Mouse (Mus musculus) hindbrain, embryonic 16.5 days (tissue): ENCODE data around the gene Dis3l2. TPM values are rescaled to one million over a fixed set of nuclear protein-coding genes. Genes with fewer than 3 reads are reported as not detected.

Experiments used
- ATAC-seq: fragments of 200-750 bp; cut with Nextera tagmentation; 2 replicates; pipeline ENCODE4 v1.8.0; 2017; ENCODE audit warnings: moderate TSS enrichment, moderate library complexity
- H3K27ac ChIP-seq: fragments of 300-500 bp; sonication (generic); 2 replicates; pipeline ENCODE4 v1.5.1; 2014; ENCODE audit warnings: low read depth, mild to moderate bottlenecking, control low read depth, low read length, moderate library complexity
- H3K27me3 ChIP-seq: fragments of 300-500 bp; sonication (generic); replicated peaks from 2 replicates; pipeline ENCODE4 v1.6.1; 2014; ENCODE audit warnings: low read length; ENCODE audit not compliant: control insufficient read depth, insufficient read depth
- H3K36me3 ChIP-seq: fragments of 300-500 bp; sonication (generic); 2 replicates; pipeline ENCODE4 v1.6.1; 2014; ENCODE audit warnings: mild to moderate bottlenecking, low read length, moderate library complexity, mixed read lengths; ENCODE audit not compliant: control insufficient read depth, insufficient read depth
- H3K4me1 ChIP-seq: fragments of 300-500 bp; sonication (generic); 2 replicates; pipeline ENCODE4 v1.6.1; 2014; ENCODE audit warnings: low read depth, low read length; ENCODE audit not compliant: control insufficient read depth, insufficient read depth
- H3K4me2 ChIP-seq: fragments of 300-500 bp; sonication (generic); 2 replicates; pipeline ENCODE4 v1.6.1; 2014; ENCODE audit warnings: mild to moderate bottlenecking, low read length, control low read depth, moderate library complexity
- H3K4me3 ChIP-seq: fragments of 300-500 bp; sonication (generic); 2 replicates; pipeline ENCODE4 v1.5.1; 2014; ENCODE audit warnings: mild to moderate bottlenecking, low read length, control low read depth, moderate library complexity
- H3K9ac ChIP-seq: fragments of 300-500 bp; sonication (generic); 2 replicates; pipeline ENCODE4 v1.6.1; 2014; ENCODE audit warnings: low read depth, mild to moderate bottlenecking, control low read depth, low read length, moderate library complexity
- H3K9me3 ChIP-seq: fragments of 300-500 bp; sonication (generic); 2 replicates; pipeline ENCODE4 v1.6.1; 2014; ENCODE audit warnings: mild to moderate bottlenecking, low read length, moderate library complexity; ENCODE audit not compliant: control insufficient read depth
- WGBS: fragments of 180-500 bp; shearing (Covaris S2); extraction: QIAGEN DNeasy Blood & Tissue Kit; methylation state at CpG from one replicate; pipeline ENCODE4 v1.1.7; 2014; 5-methylcytosine and 5-hydroxymethylcytosine counted together
- polyA plus RNA-seq: library from polyadenylated mRNA; unstranded; fragments of >200 nt; fragmentation: Nextera tagmentation; extraction: Ambion mirVana; gene quantifications from 2 replicates; pipeline ENCODE4 v1.2.1, GENCODE M21; 2015

Dis3l2 gene
- polyA plus RNA-seq, 1 experiment from 2014 or later, result 37.8 TPM

GRCm38 (mm10) chr1:87003169-87003552, 299.6 kb downstream of the Dis3l2 start:
- no peaks in the 10 kb centered on the region for H3K27me3 ChIP-seq
- H3K27ac ChIP-seq, result peak overlapping the region; percentile 67
- WGBS, result 24% methylated on average over 2 of the region's 2 CpGs
- no peak overlapping the region for H3K4me3 ChIP-seq
- ATAC-seq, result peak; percentile 76
- H3K9me3 ChIP-seq, result no peaks in the 10 kb centered on the region
- no peaks in the 10 kb centered on the region for H3K36me3 ChIP-seq
- no peak overlapping the region for H3K9ac ChIP-seq
- no peak overlapping the region for H3K4me2 ChIP-seq
- H3K4me1 ChIP-seq, result peaks cover 6% of the 10 kb centered on the region; the same call in 1 of the 2 replicates

GRCm38 (mm10) chr1:87006425-87006824, 302.8 kb downstream of the Dis3l2 start:
- H3K27me3 ChIP-seq, result no peaks in the 10 kb centered on the region
- WGBS, result 88% methylated on average over 1 of the region's 1 CpGs
- no peak overlapping the region for H3K4me2 ChIP-seq
- H3K36me3 ChIP-seq, result no peaks in the 10 kb centered on the region
- H3K9me3 ChIP-seq, result no peaks in the 10 kb centered on the region
- peaks cover 6% of the 10 kb centered on the region; the same call in 1 of the 2 replicates for H3K4me1 ChIP-seq
- H3K4me3 ChIP-seq, result no peak overlapping the region
- H3K9ac ChIP-seq, result no peak overlapping the region
- H3K27ac ChIP-seq, result no peak overlapping the region
- no peak for ATAC-seq

- H3K4me1 ChIP-seq, result no peaks in the 10 kb centered on the region
- no peaks in the 10 kb centered on the region for H3K27me3 ChIP-seq
- no peak overlapping the region for H3K9ac ChIP-seq
- 26% methylated on average over 1 of the region's 1 CpGs for WGBS
- no peak overlapping the region for H3K27ac ChIP-seq
- no peak overlapping the region for H3K4me3 ChIP-seq
- no peak overlapping the region for H3K4me2 ChIP-seq
- no peak for ATAC-seq
- H3K36me3 ChIP-seq, result no peaks in the 10 kb centered on the region
- no peaks in the 10 kb centered on the region for H3K9me3 ChIP-seq
These were observed 304.6 kb downstream of the Dis3l2 start for GRCm38 (mm10) chr1:87008211-87008610.

- Histone ChIP-seq H3K4me1 (no peaks in the 10 kb centered on the region), H3K36me3 (no peaks in the 10 kb centered on the region)
- WGBS, result 94% methylated on average over 3 of the region's 3 CpGs
These were observed 305.5 kb downstream of the Dis3l2 start for GRCm38 (mm10) chr1:87009156-87009555.

GRCm38 (mm10) chr1:87010629-87011330, 307.2 kb downstream of the Dis3l2 start:
- H3K4me3 ChIP-seq, result no peak overlapping the region
- no peaks in the 10 kb centered on the region for H3K27me3 ChIP-seq
- H3K4me2 ChIP-seq, result no peak overlapping the region
- H3K36me3 ChIP-seq, result no peaks in the 10 kb centered on the region
- H3K9me3 ChIP-seq, result no peaks in the 10 kb centered on the region
- H3K9ac ChIP-seq, result no peak overlapping the region
- no peaks in the 10 kb centered on the region for H3K4me1 ChIP-seq
- H3K27ac ChIP-seq, result no peak overlapping the region
- 71% methylated on average over 12 of the region's 12 CpGs for WGBS
- ATAC-seq, result peak; percentile 80

More at GRCm38 (mm10) chr1:87009156-87009555, 305.5 kb downstream of the Dis3l2 start:
- Histone ChIP-seq H3K4me2 (no peak overlapping the region), H3K4me3 (no peak overlapping the region), H3K27me3 (no peaks in the 10 kb centered on the region), H3K27ac (no peak overlapping the region), H3K9me3 (no peaks in the 10 kb centered on the region), H3K9ac (no peak overlapping the region)
- no peak for ATAC-seq

GRCm38 (mm10) chr1:87011718-87012117, 308.1 kb downstream of the Dis3l2 start:
- H3K4me3 ChIP-seq, result no peak overlapping the region
- H3K36me3 ChIP-seq, result no peaks in the 10 kb centered on the region
- ATAC-seq, result no peak
- no peak overlapping the region for H3K4me2 ChIP-seq
- no peaks in the 10 kb centered on the region for H3K4me1 ChIP-seq
- H3K27ac ChIP-seq, result no peak overlapping the region
- no peaks in the 10 kb centered on the region for H3K27me3 ChIP-seq
- H3K9me3 ChIP-seq, result no peaks in the 10 kb centered on the region
- no peak overlapping the region for H3K9ac ChIP-seq
- WGBS, result 75% methylated on average over 3 of the region's 3 CpGs

GRCm38 (mm10) chr1:87012606-87013005, 309.0 kb downstream of the Dis3l2 start:
- ATAC-seq, result no peak
- Histone ChIP-seq H3K27ac (no peak overlapping the region), H3K4me3 (no peak overlapping the region), H3K4me1 (no peaks in the 10 kb centered on the region), H3K4me2 (no peak overlapping the region), H3K9ac (no peak overlapping the region), H3K9me3 (no peaks in the 10 kb centered on the region), H3K36me3 (no peaks in the 10 kb centered on the region), H3K27me3 (no peaks in the 10 kb centered on the region)
- 82% methylated on average over 2 of the region's 2 CpGs for WGBS

GRCm38 (mm10) chr1:87020714-87021113, 317.1 kb downstream of the Dis3l2 start:
- H3K4me1 ChIP-seq, result no peaks in the 10 kb centered on the region
- H3K27me3 ChIP-seq, result no peaks in the 10 kb centered on the region
- ATAC-seq, result no peak
- H3K9me3 ChIP-seq, result no peaks in the 10 kb centered on the region
- no peak overlapping the region for H3K9ac ChIP-seq
- no peak overlapping the region for H3K4me2 ChIP-seq
- WGBS, result 82% methylated on average over 5 of the region's 5 CpGs
- H3K36me3 ChIP-seq, result no peaks in the 10 kb centered on the region
- H3K4me3 ChIP-seq, result no peak overlapping the region
- no peak overlapping the region for H3K27ac ChIP-seq

- H3K4me3 ChIP-seq, result no peak overlapping the region
- no peaks in the 10 kb centered on the region for H3K4me1 ChIP-seq
- no peaks in the 10 kb centered on the region for H3K9me3 ChIP-seq
- no peak overlapping the region for H3K9ac ChIP-seq
- no peak overlapping the region for H3K27ac ChIP-seq
- H3K4me2 ChIP-seq, result no peak overlapping the region
- WGBS, result 91% methylated on average over 3 of the region's 3 CpGs
- H3K36me3 ChIP-seq, result no peaks in the 10 kb centered on the region
- H3K27me3 ChIP-seq, result no peaks in the 10 kb centered on the region
- no peak for ATAC-seq
These were observed 318.0 kb downstream of the Dis3l2 start for GRCm38 (mm10) chr1:87021584-87021983.
